Mouse (Mus musculus) myocyte (in vitro differentiated cells): ENCODE measurements at regions not wholly inside any gene's neighbourhood (a gene's known extent, or its start where the extent isn't known, plus 50 kb on each side); places are given as distances from the start of the nearest gene placed in this dataset.
A peak's percentile ranks its signal among the peaks of the same experiment; 100 is the strongest.

Experiments
- H3K27me3 ChIP-seq: one replicate; pipeline ENCODE4 v1.6.1; 2011; ENCODE audit not compliant: control insufficient read depth, insufficient read depth, insufficient read length
- H3K36me3 ChIP-seq: one replicate; pipeline ENCODE4 v1.6.1; 2011; ENCODE audit not compliant: control insufficient read depth, insufficient read depth
- H3K4me2 ChIP-seq: one replicate; pipeline ENCODE4 v1.6.1; 2011; ENCODE audit warnings: low read depth, control low read depth
- H3K4me3 ChIP-seq: one replicate; pipeline ENCODE4 v1.5.1; 2011; ENCODE audit warnings: mild to moderate bottlenecking, control low read depth, moderate library complexity
- H3K79me2 ChIP-seq: one replicate; pipeline ENCODE4 v1.6.1; 2011; ENCODE audit not compliant: control insufficient read depth, insufficient read depth
- H3ac ChIP-seq: one replicate; pipeline ENCODE4 v1.6.1; 2011; ENCODE audit not compliant: control insufficient read depth, insufficient read length
- CEBPB ChIP-seq: IDR thresholded peaks from 2 replicates; pipeline ENCODE4 v1.6.1; 2011; ENCODE audit warnings: mild to moderate bottlenecking, moderate library complexity; ENCODE audit not compliant: poor library complexity, insufficient read depth, severe bottlenecking
- E2F4 ChIP-seq: IDR thresholded peaks from one replicate; pipeline ENCODE4 v1.6.1; 2011; ENCODE audit warnings: mild to moderate bottlenecking, control low read depth, moderate library complexity; ENCODE audit not compliant: insufficient read depth
- MAX ChIP-seq: IDR thresholded peaks from one replicate; pipeline ENCODE4 v1.6.1; 2011; ENCODE audit warnings: low read depth, mild to moderate bottlenecking, control low read depth
- MYOD1 ChIP-seq, 3 experiments: IDR thresholded peaks; one replicate each; pipeline ENCODE4 v1.6.1; 2011; ENCODE audit warnings: control low read depth in 2 of 3, low read depth in 2 of 3, mild to moderate bottlenecking in 2 of 3, moderate library complexity in 1 of 3; ENCODE audit not compliant: insufficient read length in 2 of 3, control insufficient read depth in 1 of 3
- MYOG ChIP-seq, 3 experiments: IDR thresholded peaks; one replicate each; pipeline ENCODE4 v1.6.1; 2011; ENCODE audit warnings: control low read depth in 2 of 3, low read depth in 2 of 3, mild to moderate bottlenecking in 2 of 3; ENCODE audit not compliant: insufficient read length in 2 of 3, control insufficient read depth in 1 of 3, insufficient read depth in 1 of 3
- POLR2A ChIP-seq: IDR thresholded peaks from one replicate; pipeline ENCODE4 v1.6.1; 2011; ENCODE audit warnings: low read depth, mild to moderate bottlenecking, control low read depth, moderate library complexity; ENCODE audit not compliant: insufficient read length
- POLR2AphosphoS2 ChIP-seq: IDR thresholded peaks from one replicate; pipeline ENCODE4 v1.6.1; 2011; ENCODE audit warnings: low read depth, control low read depth; ENCODE audit not compliant: insufficient read length
- REST ChIP-seq: IDR thresholded peaks from one replicate; pipeline ENCODE4 v1.6.1; 2011; ENCODE audit warnings: mild to moderate bottlenecking, control low read depth, moderate library complexity; ENCODE audit not compliant: insufficient read depth, insufficient read length
- SRF ChIP-seq: IDR thresholded peaks from one replicate; pipeline ENCODE4 v1.6.1; 2011; ENCODE audit warnings: low read depth; ENCODE audit not compliant: control insufficient read depth, insufficient read length
- TCF12 ChIP-seq: IDR thresholded peaks from one replicate; pipeline ENCODE4 v1.6.1; 2011; ENCODE audit warnings: mild to moderate bottlenecking, control low read depth; ENCODE audit not compliant: poor library complexity, insufficient read depth, severe bottlenecking
- TCF3 ChIP-seq: IDR thresholded peaks from one replicate; pipeline ENCODE4 v1.6.1; 2011; ENCODE audit warnings: low read depth, control low read depth; ENCODE audit not compliant: insufficient read length
- USF1 ChIP-seq: IDR thresholded peaks from one replicate; pipeline ENCODE4 v1.6.1; 2011; ENCODE audit warnings: low read depth, mild to moderate bottlenecking, control low read depth, moderate library complexity

DNA sequence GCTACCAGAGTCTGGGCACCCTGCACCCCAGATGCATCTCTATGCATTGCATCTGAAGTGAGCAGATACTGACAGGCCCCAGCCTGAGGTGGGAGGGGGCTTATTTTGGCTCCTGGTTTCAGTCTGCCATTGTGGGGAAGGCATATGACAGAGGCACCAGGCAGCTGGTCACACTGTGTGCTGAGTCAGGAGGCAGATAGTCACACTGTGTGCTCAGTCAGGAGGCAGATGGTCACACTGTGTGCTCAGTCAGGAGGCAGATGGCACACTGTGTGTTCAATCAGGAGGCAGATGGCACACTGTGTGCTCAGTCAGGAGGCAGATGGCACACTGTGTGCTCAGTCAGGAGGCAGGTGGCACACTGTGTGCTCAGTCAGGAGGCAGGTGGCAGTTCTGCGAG lies 55.5 kb upstream of the Cstad start:
- Histone ChIP-seq H3K4me2 (no peak overlapping the region), H3K4me3 (no peak overlapping the region), H3K27me3 (no peaks in the 10 kb centered on the region), H3ac (no peak overlapping the region), H3K36me3 (no peaks in the 10 kb centered on the region), H3K79me2 (no peaks in the 10 kb centered on the region)
- TF ChIP-seq MYOG (IDR thresholded peaks at IDR 0.05; ENCODE audit: control insufficient read depth in 1 of 3, insufficient read depth in 1 of 3, insufficient read length in 2 of 3, low read depth in 2 of 3) (no peak), MYOD1 (IDR thresholded peaks at IDR 0.05; ENCODE audit: control insufficient read depth in 1 of 3, insufficient read length in 2 of 3, low read depth in 2 of 3) (no peak), SRF (no peak), USF1 (no peak), POLR2A (no peak), POLR2AphosphoS2 (no peak), REST (no peak), E2F4 (no peak), MAX (no peak), TCF12 (no peak), CEBPB (no peak), TCF3 (no peak)

DNA sequence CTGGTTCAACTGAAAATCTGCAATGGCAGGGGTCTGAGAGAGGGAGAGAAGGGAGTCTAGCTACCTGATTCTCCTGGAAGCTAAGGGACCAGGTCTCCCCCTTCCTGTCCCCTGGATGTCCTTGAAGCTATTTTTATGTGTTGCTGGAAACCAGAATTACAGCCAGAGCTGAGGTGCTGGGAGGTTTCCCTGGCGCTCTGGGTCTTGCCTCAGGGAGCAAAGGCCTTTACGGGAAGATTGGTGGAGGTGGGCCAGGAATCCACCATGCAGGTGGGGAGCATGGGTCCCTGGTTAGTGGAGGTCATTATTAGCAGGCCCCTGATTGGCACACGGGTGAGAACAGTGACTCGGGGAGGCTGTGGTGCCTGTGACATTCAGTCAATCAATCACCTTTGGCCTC lies 53.3 kb upstream of the Cstad start:
- Histone ChIP-seq H3ac (no peak overlapping the region), H3K27me3 (no peaks in the 10 kb centered on the region), H3K36me3 (no peaks in the 10 kb centered on the region), H3K4me3 (no peak overlapping the region), H3K4me2 (no peak overlapping the region), H3K79me2 (no peaks in the 10 kb centered on the region)
- TF ChIP-seq MAX (no peak), POLR2A (no peak), REST (no peak), SRF (no peak), USF1 (no peak), MYOG (IDR thresholded peaks at IDR 0.05; ENCODE audit: control insufficient read depth in 1 of 3, insufficient read depth in 1 of 3, insufficient read length in 2 of 3, low read depth in 2 of 3) (no peak), TCF3 (no peak), MYOD1 (IDR thresholded peaks at IDR 0.05; ENCODE audit: control insufficient read depth in 1 of 3, insufficient read length in 2 of 3, low read depth in 2 of 3) (no peak), POLR2AphosphoS2 (no peak), TCF12 (no peak), E2F4 (no peak), CEBPB (no peak)

DNA sequence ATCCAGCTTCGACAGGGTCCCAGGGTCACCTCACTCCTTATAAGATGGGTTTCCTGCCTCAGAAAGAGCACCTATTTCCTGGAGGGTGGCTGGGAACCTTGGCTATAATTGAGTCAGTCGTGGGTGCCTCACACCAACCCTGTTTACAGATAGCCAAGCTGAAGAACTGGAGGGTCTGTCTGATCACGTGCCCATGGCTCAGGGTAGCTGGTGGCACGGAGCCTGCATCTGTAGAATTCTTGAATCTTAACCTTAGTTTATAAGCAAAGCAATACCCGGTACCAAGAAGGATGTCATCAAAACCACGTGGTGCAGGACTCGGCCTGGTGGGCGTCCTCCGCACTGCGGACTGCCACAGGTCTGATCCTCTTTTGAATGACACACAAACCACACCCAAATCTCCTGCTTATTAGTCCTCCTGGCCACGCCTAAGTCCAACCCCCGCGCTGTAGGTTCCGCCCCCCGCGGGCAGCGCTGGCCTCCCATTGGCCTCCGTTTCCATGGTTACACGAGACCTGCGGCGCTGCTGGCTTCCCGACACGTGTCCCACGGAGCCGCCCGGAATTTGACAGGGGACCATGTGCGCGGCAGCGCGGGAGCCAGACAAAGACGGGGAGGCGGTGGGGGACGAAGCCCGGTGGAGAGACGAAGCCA lies 49.9 kb upstream of the Cstad start:
- Histone ChIP-seq H3K36me3 (no peaks in the 10 kb centered on the region), H3K27me3 (no peaks in the 10 kb centered on the region), H3K4me2 (peak overlapping the region; percentile 77), H3K4me3 (no peak overlapping the region), H3ac (no peak overlapping the region), H3K79me2 (no peaks in the 10 kb centered on the region)
- TF ChIP-seq CEBPB (no peak), MYOD1 (IDR thresholded peaks at IDR 0.05; ENCODE audit: control insufficient read depth in 1 of 3, insufficient read length in 2 of 3, low read depth in 2 of 3) (no peak), TCF3 (no peak), REST (no peak), POLR2A (no peak), MAX (peak; percentile 45), MYOG (IDR thresholded peaks at IDR 0.05; ENCODE audit: control insufficient read depth in 1 of 3, insufficient read depth in 1 of 3, insufficient read length in 2 of 3, low read depth in 2 of 3) (no peak), USF1 (peak; percentile 73)
